Mouse (Mus musculus) bone marrow, adult 2 months (tissue): ENCODE results near the gene Tmem62. TPM values are rescaled to one million over a fixed set of nuclear protein-coding genes. Genes with fewer than 3 reads are reported as not detected.
"Not testable (repeated sequence)": the region's sequence is repeated elsewhere in the genome, so short reads cannot be mapped to it uniquely, and the experiment has no call there.

Experiments
- H3K27ac ChIP-seq: fragments of 200-500 bp; 2 replicates; pipeline ENCODE4 v1.5.1; 2012; ENCODE audit warnings: low read depth, mild to moderate bottlenecking, control low read depth, inconsistent platforms, low read length; ENCODE audit not compliant: control insufficient read depth, poor library complexity, insufficient read depth
- H3K4me1 ChIP-seq: fragments of 200-500 bp; 2 replicates; pipeline ENCODE4 v1.6.1; 2011; ENCODE audit warnings: low read length; ENCODE audit not compliant: control insufficient read depth, insufficient read depth
- H3K4me3 ChIP-seq: fragments of 200-500 bp; replicated peaks from 2 replicates; pipeline ENCODE3; 2011; ENCODE audit warnings: mild to moderate bottlenecking, low read depth, low read length, control low read depth; ENCODE audit not compliant: control insufficient read depth
- CTCF ChIP-seq: fragments of 200-500 bp; IDR thresholded peaks from 2 replicates; pipeline ENCODE4 v1.5.1; 2011; ENCODE audit warnings: low read length, control low read depth; ENCODE audit not compliant: control insufficient read depth, insufficient read depth
- POLR2A ChIP-seq: fragments of 200-500 bp; IDR thresholded peaks from 2 replicates; pipeline ENCODE4 v1.6.1; 2011; ENCODE audit warnings: low read depth, mild to moderate bottlenecking, control low read depth, low read length, borderline replicate concordance; ENCODE audit not compliant: control insufficient read depth
- WGBS: fragments of 180-500 bp; shearing (Covaris S2); methylation state at CpG from one replicate; pipeline ENCODE4 v1.1.7; 2018; 5-methylcytosine and 5-hydroxymethylcytosine counted together
- polyA plus RNA-seq: library from polyadenylated mRNA; stranded (reverse); fragments of >200 nt; gene quantifications from 2 replicates; pipeline ENCODE4 v1.2.4, GENCODE M21; 2011; ENCODE audit warnings: low replicate concordance; ENCODE audit not compliant: missing spikeins, insufficient read depth, insufficient read length

Tmem62 gene
- polyA plus RNA-seq, 1 experiment: 4.0 TPM

GRCm38 (mm10) chr2:120979819-120980218 lies 3.0 kb downstream of the Tmem62 start:
- Histone ChIP-seq H3K4me3 (no peak overlapping the region), H3K27ac (no peak overlapping the region), H3K4me1 (peaks cover 1% of the 10 kb centered on the region; the same call in 1 of the 2 replicates)
- WGBS: 89% methylated on average over 1 of the region's 1 CpGs
- TF ChIP-seq POLR2A (no peak), CTCF (no peak)

- H3K4me3 ChIP-seq: no peak overlapping the region
- no peak overlapping the region for H3K27ac ChIP-seq
- peaks cover 1% of the 10 kb centered on the region; the same call in 1 of the 2 replicates for H3K4me1 ChIP-seq
- 79% methylated on average over 2 of the region's 2 CpGs for WGBS
- TF ChIP-seq POLR2A: no peak
- TF ChIP-seq CTCF: no peak
These were observed 4.0 kb downstream of the Tmem62 start for GRCm38 (mm10) chr2:120980861-120981260.

DNA sequence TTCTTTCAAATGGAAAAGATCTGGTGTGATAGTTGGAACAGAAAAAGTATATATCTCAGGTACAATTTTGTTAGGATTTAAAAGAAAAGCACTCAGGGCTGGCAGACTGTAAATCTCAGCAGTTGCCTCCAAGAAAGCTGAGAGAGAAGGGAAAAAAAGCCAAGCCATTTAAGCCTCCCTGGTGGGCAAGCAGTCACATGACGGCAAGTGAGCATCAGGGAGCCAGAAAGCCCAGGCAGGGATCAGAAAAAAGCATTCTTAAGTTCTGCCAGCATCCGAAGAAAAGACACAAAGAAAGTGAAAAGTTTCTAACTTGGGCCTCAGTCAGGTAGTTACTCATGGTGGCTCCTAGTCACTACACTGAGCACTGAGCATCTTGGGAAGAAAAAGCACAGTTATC lies 6.8 kb downstream of the Tmem62 start:
- no peak overlapping the region for H3K4me3 ChIP-seq
- 78% methylated on average over 2 of the region's 2 CpGs for WGBS
- H3K4me1 ChIP-seq: no peaks in the 10 kb centered on the region
- no peak overlapping the region for H3K27ac ChIP-seq
- TF ChIP-seq POLR2A: no peak
- no peak for TF ChIP-seq CTCF

DNA sequence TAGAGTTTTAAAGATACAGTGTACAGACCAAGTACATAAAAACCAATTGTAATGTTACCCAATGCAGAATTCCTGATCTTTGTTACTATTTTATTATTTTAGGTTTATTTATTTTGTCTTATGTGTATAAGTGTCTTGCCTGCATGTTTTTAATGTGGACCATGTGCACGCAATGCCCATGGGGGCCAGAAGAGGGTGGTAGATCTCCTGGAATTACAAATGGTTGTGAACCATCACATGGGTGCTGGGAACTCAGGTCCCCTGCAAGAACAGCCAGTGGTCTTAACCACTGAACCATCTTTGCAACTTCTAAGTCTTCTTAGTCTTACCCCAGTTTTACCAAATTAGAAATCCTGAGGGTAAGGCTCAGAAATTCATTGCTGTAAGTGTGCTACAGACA lies 8.4 kb downstream of the Tmem62 start:
- TF ChIP-seq POLR2A (no peak), CTCF (peak; percentile 42; the same call in 1 of the 2 replicates)
- H3K27ac ChIP-seq: no peak overlapping the region
- no peaks in the 10 kb centered on the region for H3K4me1 ChIP-seq
- H3K4me3 ChIP-seq: no peak overlapping the region
- WGBS: 95% methylated on average over 1 of the region's 1 CpGs

GRCm38 (mm10) chr2:120991196-120991595 lies 14.4 kb downstream of the Tmem62 start:
- WGBS: 85% methylated on average over 4 of the region's 4 CpGs
- no peak for TF ChIP-seq CTCF
- TF ChIP-seq POLR2A: no peak
- H3K4me3 ChIP-seq: no peak overlapping the region
- H3K4me1 ChIP-seq: no peaks in the 10 kb centered on the region
- H3K27ac ChIP-seq: no peak overlapping the region

GRCm38 (mm10) chr2:120996607-120997006 lies 19.8 kb downstream of the Tmem62 start:
- not testable (repeated sequence) for H3K27ac ChIP-seq, H3K4me1 ChIP-seq, H3K4me3 ChIP-seq
- WGBS: 44% methylated on average over 1 of the region's 1 CpGs

DNA sequence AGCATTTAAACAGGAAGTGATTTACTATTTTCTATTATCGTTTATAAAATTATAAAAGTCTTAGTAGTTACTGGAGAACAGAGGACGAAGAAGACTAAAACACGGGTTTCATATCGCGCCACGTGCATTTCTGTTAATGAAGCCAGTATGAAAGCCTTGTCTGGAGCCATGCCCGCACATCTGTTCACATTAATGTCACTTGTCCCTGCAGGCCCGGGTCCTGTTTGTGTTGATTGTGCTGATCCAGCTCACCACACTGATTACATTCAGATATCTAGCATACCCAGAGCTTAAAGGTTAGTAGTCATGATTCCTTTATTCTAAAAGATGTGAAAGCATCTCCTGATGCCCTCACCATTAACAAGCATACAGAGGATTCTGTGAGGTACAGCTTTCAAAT lies 22.0 kb downstream of the Tmem62 start:
- WGBS: 66% methylated on average over 8 of the region's 8 CpGs
- H3K4me3 ChIP-seq: no peak overlapping the region
- TF ChIP-seq CTCF (no peak), POLR2A (no peak)
- H3K4me1 ChIP-seq: no peaks in the 10 kb centered on the region
- H3K27ac ChIP-seq: no peak overlapping the region

DNA sequence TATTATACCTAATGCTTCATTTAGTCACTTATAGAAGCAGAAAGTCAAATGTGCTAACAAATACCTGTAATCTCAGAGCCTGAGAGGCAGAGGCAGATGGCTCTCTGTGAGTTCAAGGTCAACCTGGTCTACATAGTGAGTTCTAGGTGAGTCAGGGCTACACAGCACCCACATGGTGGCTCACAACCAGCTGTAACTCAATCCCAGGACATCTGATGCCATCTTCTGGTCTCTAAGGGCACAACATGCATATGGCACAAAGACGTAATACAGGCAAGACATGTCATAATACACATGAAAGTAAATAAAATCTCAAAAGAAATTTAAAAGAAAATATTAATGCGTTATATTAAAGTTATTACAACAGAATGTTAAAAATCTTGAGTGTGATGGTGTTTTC lies 26.8 kb downstream of the Tmem62 start:
- Histone ChIP-seq H3K27ac (no peak overlapping the region), H3K4me3 (no peak overlapping the region), H3K4me1 (no peaks in the 10 kb centered on the region)
- TF ChIP-seq POLR2A: no peak
- TF ChIP-seq CTCF: peak; percentile 33; the same call in 1 of the 2 replicates
- 76% methylated on average over 2 of the region's 2 CpGs for WGBS

- Histone ChIP-seq H3K27ac (no peak overlapping the region), H3K4me3 (no peak overlapping the region), H3K4me1 (no peaks in the 10 kb centered on the region; the same call in 1 of the 2 replicates)
- 92% methylated on average over 7 of the region's 7 CpGs for WGBS
- TF ChIP-seq CTCF (no peak), POLR2A (no peak)
These were observed 27.4 kb downstream of the Tmem62 start for GRCm38 (mm10) chr2:121004018-121004811.
